Mouse (Mus musculus) MEL (cell line): Measurements from ENCODE around the gene Dhrs1. TPM values are rescaled to one million over a fixed set of nuclear protein-coding genes. Genes with fewer than 3 reads are reported as not detected.

Experiments used
- DNase-seq: peaks from one replicate; pipeline ENCODE4 v3.0.0; 2011; ENCODE audit warnings: low read depth, low spot score
- H3K27ac ChIP-seq: 2 replicates; pipeline ENCODE4 v1.5.1; 2012; ENCODE audit warnings: low read depth, mild to moderate bottlenecking, control low read depth, low read length, moderate library complexity; ENCODE audit not compliant: control insufficient read depth
- H3K27me3 ChIP-seq, 2 experiments: fragments of 150-350 bp in 1 of 2; sonication (generic) in 1 of 2; 2 replicates each; pipeline ENCODE4 v1.6.1; 2012; ENCODE audit warnings: low read length in 2 of 2, mild to moderate bottlenecking in 2 of 2, improper control_type of control experiment in 1 of 2, moderate library complexity in 1 of 2; ENCODE audit not compliant: insufficient read depth in 2 of 2, control insufficient read depth in 1 of 2
- H3K36me3 ChIP-seq, 2 experiments: 2 replicates each; pipeline ENCODE4 v1.6.1; 2012 to 2014; ENCODE audit warnings: low read length in 2 of 2, improper control_type of control experiment in 1 of 2, inconsistent platforms in 1 of 2, mild to moderate bottlenecking in 1 of 2; ENCODE audit not compliant: insufficient read depth in 2 of 2, control insufficient read depth in 1 of 2
- H3K4me1 ChIP-seq, 2 experiments: fragments of 150-350 bp in 1 of 2; sonication (generic) in 1 of 2; 2 replicates each; pipeline ENCODE4 v1.6.1; 2012; ENCODE audit warnings: low read length in 2 of 2, improper control_type of control experiment in 1 of 2, mild to moderate bottlenecking in 1 of 2; ENCODE audit not compliant: insufficient read depth in 2 of 2, control insufficient read depth in 1 of 2
- H3K4me3 ChIP-seq, 2 experiments: fragments of 150-350 bp in 1 of 2; sonication (generic) in 1 of 2; 2 replicates each; pipeline ENCODE4 v1.5.1; 2012; ENCODE audit warnings: low read depth in 2 of 2, low read length in 2 of 2, mild to moderate bottlenecking in 2 of 2, moderate library complexity in 2 of 2, control low read depth in 1 of 2, improper control_type of control experiment in 1 of 2; ENCODE audit not compliant: control insufficient read depth in 1 of 2, insufficient read depth in 1 of 2
- H3K79me2 ChIP-seq: 2 replicates; pipeline ENCODE4 v1.6.1; 2012; ENCODE audit warnings: mild to moderate bottlenecking, low read length, moderate library complexity; ENCODE audit not compliant: control insufficient read depth, poor library complexity, insufficient read depth
- H3K9ac ChIP-seq: 2 replicates; pipeline ENCODE4 v1.6.1; 2012; ENCODE audit warnings: low read depth, mild to moderate bottlenecking, control low read depth, low read length, moderate library complexity; ENCODE audit not compliant: control insufficient read depth, poor library complexity, severe bottlenecking
- H3K9me3 ChIP-seq: fragments of 150-350 bp; sonication (generic); replicated peaks from 2 replicates; pipeline ENCODE4 v1.6.1; 2012; ENCODE audit warnings: mild to moderate bottlenecking, low read length, improper control_type of control experiment, moderate library complexity; ENCODE audit not compliant: insufficient read depth
- BHLHE40 ChIP-seq: IDR thresholded peaks from 2 replicates; pipeline ENCODE4 v1.6.1; 2012; ENCODE audit warnings: low read depth, mild to moderate bottlenecking, inconsistent platforms, low read length, improper control_type of control experiment, borderline replicate concordance
- E2F4 ChIP-seq: IDR thresholded peaks from 2 replicates; pipeline ENCODE4 v1.6.1; 2011; ENCODE audit warnings: low read depth, low read length, improper control_type of control experiment, borderline replicate concordance
- GABPA ChIP-seq: IDR thresholded peaks from 2 replicates; pipeline ENCODE4 v1.6.1; 2012; ENCODE audit warnings: low read depth, mild to moderate bottlenecking, inconsistent platforms, low read length, improper control_type of control experiment, moderate library complexity
- GATA1 ChIP-seq: IDR thresholded peaks from 2 replicates; pipeline ENCODE4 v1.6.1; 2011; ENCODE audit warnings: low read depth, low read length, improper control_type of control experiment
- HCFC1 ChIP-seq: IDR thresholded peaks from 2 replicates; pipeline ENCODE4 v1.6.1; 2012; ENCODE audit warnings: low read depth, mild to moderate bottlenecking, inconsistent platforms, low read length, improper control_type of control experiment, moderate library complexity
- MAX ChIP-seq: IDR thresholded peaks from 2 replicates; pipeline ENCODE4 v1.6.1; 2011; ENCODE audit warnings: low read length, improper control_type of control experiment
- MAZ ChIP-seq: IDR thresholded peaks from 2 replicates; pipeline ENCODE4 v1.6.1; 2012; ENCODE audit warnings: low read depth, mild to moderate bottlenecking, inconsistent platforms, low read length, improper control_type of control experiment
- MXI1 ChIP-seq: IDR thresholded peaks from 2 replicates; pipeline ENCODE4 v1.6.1; 2011; ENCODE audit warnings: mild to moderate bottlenecking, low read depth, low read length, improper control_type of control experiment
- MYB ChIP-seq: IDR thresholded peaks from 2 replicates; pipeline ENCODE4 v1.6.1; 2011; ENCODE audit warnings: mild to moderate bottlenecking, low read depth, low read length, improper control_type of control experiment
- MYC ChIP-seq: IDR thresholded peaks from 2 replicates; pipeline ENCODE4 v1.6.1; 2011; ENCODE audit warnings: low read depth, mild to moderate bottlenecking, low read length, improper control_type of control experiment, moderate library complexity
- POLR2A ChIP-seq, 2 experiments: IDR thresholded peaks; 2 replicates each; pipeline ENCODE4 v1.6.1; 2011 to 2012; ENCODE audit warnings: low read length in 2 of 2, mild to moderate bottlenecking in 2 of 2, control low read depth in 1 of 2, improper control_type of control experiment in 1 of 2, low read depth in 1 of 2, moderate library complexity in 1 of 2; ENCODE audit not compliant: control insufficient read depth in 1 of 2, insufficient read depth in 1 of 2, poor library complexity in 1 of 2
- POLR2AphosphoS2 ChIP-seq: IDR thresholded peaks from 2 replicates; pipeline ENCODE4 v1.6.1; 2011; ENCODE audit warnings: low read length, improper control_type of control experiment
- POLR2AphosphoS5 ChIP-seq: IDR thresholded peaks from 2 replicates; pipeline ENCODE4 v1.6.1; 2012; ENCODE audit warnings: low read depth, borderline replicate concordance, mild to moderate bottlenecking, inconsistent platforms, low read length, moderate library complexity, mixed read lengths
- RAD21 ChIP-seq: IDR thresholded peaks from 2 replicates; pipeline ENCODE4 v1.6.1; 2011; ENCODE audit warnings: mild to moderate bottlenecking, low read depth, low read length, improper control_type of control experiment
- RCOR1 ChIP-seq: IDR thresholded peaks from 2 replicates; pipeline ENCODE4 v1.6.1; 2012; ENCODE audit warnings: low read depth, mild to moderate bottlenecking, inconsistent platforms, low read length, improper control_type of control experiment
- TAL1 ChIP-seq: IDR thresholded peaks from 2 replicates; pipeline ENCODE4 v1.6.1; 2012; ENCODE audit warnings: mild to moderate bottlenecking, inconsistent platforms, low read length, moderate library complexity, mixed read lengths
- TBP ChIP-seq: IDR thresholded peaks from 2 replicates; pipeline ENCODE4 v1.8.0; 2011; ENCODE audit warnings: low read depth, low read length, improper control_type of control experiment
- TCF12 ChIP-seq: IDR thresholded peaks from 2 replicates; pipeline ENCODE4 v1.6.1; 2014; ENCODE audit warnings: low read depth, mild to moderate bottlenecking, inconsistent platforms, low read length, improper control_type of control experiment, moderate library complexity
- USF1 ChIP-seq: IDR thresholded peaks from 2 replicates; pipeline ENCODE4 v1.6.1; 2014; ENCODE audit warnings: low read depth, mild to moderate bottlenecking, inconsistent platforms, low read length, improper control_type of control experiment, moderate library complexity
- polyA plus RNA-seq, 2 experiments: library from polyadenylated mRNA; stranded (reverse) in 1 of 2; unstranded in 1 of 2; fragments of >175 nt in 1 of 2; fragments of >200 nt in 1 of 2; gene quantifications; 2 replicates each; pipeline versions ENCODE4 v1.2.1 to v1.2.4; 2012; ENCODE audit warnings: low replicate concordance in 2 of 2, low read depth in 1 of 2; ENCODE audit not compliant: insufficient read length in 2 of 2, insufficient read depth in 1 of 2, missing spikeins in 1 of 2
- total RNA-seq: library from RNA; depleted of rRNA; stranded (reverse); fragments of 300-350 nt; gene quantifications from 2 replicates; pipeline ENCODE4 v1.2.3, GENCODE M21; 2012

Gene Dhrs1
- total and polyA plus RNA-seq, 3 experiments = 20.0 to 48.8 TPM; not detected in 1

DNA sequence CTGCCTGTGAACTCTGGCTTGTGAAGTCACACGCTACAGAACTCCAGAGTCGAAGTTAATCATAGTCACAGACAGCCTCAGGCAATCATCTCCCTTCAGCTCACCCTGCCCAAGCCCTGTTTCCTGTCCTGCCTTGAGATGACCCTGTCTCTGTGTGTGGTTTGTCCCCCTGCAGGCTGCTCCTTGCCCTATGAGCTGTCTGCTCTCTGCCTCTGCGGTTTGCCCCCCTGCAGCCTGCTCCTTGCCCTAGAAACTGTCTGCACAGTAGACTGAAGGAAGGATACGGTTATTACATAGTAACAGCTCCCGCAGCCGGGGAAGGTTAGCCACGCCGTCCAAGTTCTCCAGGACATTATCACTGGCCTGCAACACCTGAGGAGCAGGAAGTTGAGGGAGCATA lies 28.6 kb downstream of the Dhrs1 start:
- peaks cover 4 to 5% of the 10 kb centered on the region in 2 experiments for H3K4me1 ChIP-seq
- H3K36me3 ChIP-seq = peaks cover 0 to 6% of the 10 kb centered on the region in 2 experiments; a peak in 1 of 4 replicates
- DNase-seq = no peak
- no peak for TF ChIP-seq GABPA
- TF ChIP-seq POLR2AphosphoS5 = no peak
- TF ChIP-seq E2F4 = no peak
- no peak for TF ChIP-seq MYB
- TF ChIP-seq HCFC1 = no peak
- peaks cover under 1% of the 10 kb centered on the region; the same call in 1 of the 2 replicates for H3K79me2 ChIP-seq
- H3K9me3 ChIP-seq = no peaks in the 10 kb centered on the region
- H3K27me3 ChIP-seq = no peaks in the 10 kb centered on the region
- no peak overlapping the region for H3K9ac ChIP-seq
- H3K27ac ChIP-seq = no peak overlapping the region
- no peak overlapping the region for H3K4me3 ChIP-seq

DNA sequence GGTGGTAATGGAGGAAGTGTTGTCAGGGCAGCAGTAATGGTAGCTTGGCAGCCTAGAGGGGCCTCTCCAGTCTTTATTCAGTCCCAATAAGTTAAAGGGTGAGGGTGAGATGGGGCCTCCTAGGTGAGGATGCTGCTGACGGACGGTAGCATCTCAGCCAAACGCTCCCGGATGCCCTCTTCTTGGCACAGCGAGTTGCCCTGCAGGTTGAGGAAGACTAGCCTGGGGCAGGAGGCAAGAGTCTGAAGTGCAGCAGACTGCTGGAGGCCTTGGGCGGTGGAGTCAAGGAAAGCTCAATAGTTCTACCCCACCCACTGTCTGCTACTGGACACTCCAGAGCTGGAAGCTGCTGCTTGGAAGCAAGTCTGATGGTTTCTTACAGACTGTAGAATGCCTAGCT lies 29.2 kb downstream of the Dhrs1 start:
- H3K79me2 ChIP-seq = no peaks in the 10 kb centered on the region
- peaks cover 0 to 6% of the 10 kb centered on the region in 2 experiments; a peak in 1 of 4 replicates for H3K36me3 ChIP-seq
- no peak for DNase-seq
- no peak overlapping the region for H3K9ac ChIP-seq
- H3K9me3 ChIP-seq = no peaks in the 10 kb centered on the region
- H3K4me3 ChIP-seq = no peak overlapping the region
- peaks cover 4 to 5% of the 10 kb centered on the region in 2 experiments for H3K4me1 ChIP-seq
- TF ChIP-seq POLR2AphosphoS5 (no peak), USF1 (no peak), RCOR1 (no peak), GATA1 (no peak), RAD21 (no peak), POLR2AphosphoS2 (no peak), GABPA (no peak), MAZ (no peak), TAL1 (no peak), TCF12 (no peak), MYB (no peak)
- no peak overlapping the region for H3K27ac ChIP-seq
- no peaks in the 10 kb centered on the region for H3K27me3 ChIP-seq

DNA sequence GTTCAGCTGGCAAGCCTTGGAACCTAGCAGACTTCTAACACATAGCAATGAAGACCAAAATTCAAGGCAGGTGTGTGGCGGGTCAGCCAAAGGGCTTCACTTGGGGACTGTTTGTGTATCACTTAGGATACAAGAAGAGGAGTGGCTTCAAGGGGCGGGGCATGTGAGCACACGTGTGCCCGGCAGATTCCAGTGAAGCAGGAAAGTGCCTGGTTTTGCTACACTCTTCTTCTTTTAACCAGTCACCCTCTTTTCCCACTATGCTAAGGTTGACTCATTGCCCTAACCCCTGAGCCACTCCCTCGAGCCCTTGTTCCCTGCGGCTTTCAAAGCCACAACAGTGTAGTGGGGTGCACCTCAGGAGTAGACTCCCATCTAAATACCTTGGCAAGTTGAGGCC lies 30.6 kb downstream of the Dhrs1 start:
- H3K9ac ChIP-seq = no peak overlapping the region
- no peaks in the 10 kb centered on the region for H3K27me3 ChIP-seq
- DNase-seq = peak; percentile 56
- peaks cover 0 to 6% of the 10 kb centered on the region in 2 experiments; a peak in 1 of 4 replicates for H3K36me3 ChIP-seq
- no peaks in the 10 kb centered on the region for H3K9me3 ChIP-seq
- H3K79me2 ChIP-seq = no peaks in the 10 kb centered on the region
- TF ChIP-seq MYC (no peak), TBP (no peak), HCFC1 (no peak), POLR2A (IDR thresholded peaks at IDR 0.05; ENCODE audit: control insufficient read depth in 1 of 2, insufficient read depth in 1 of 2, low read depth in 1 of 2, low read length in 2 of 2, poor library complexity in 1 of 2) (no peak; a peak in 1 of 4 replicates), MXI1 (peak; percentile 87), GATA1 (no peak), TCF12 (no peak), USF1 (peak; percentile 67), MAX (peak; percentile 65), BHLHE40 (no peak)
- no peak overlapping the region for H3K4me3 ChIP-seq
- H3K4me1 ChIP-seq = peaks cover 4 to 5% of the 10 kb centered on the region in 2 experiments
- H3K27ac ChIP-seq = no peak overlapping the region
